Mouse (Mus musculus) thymus, postnatal 4 days (tissue): ENCODE results near the gene Rapgef6.
A peak's percentile ranks its signal among the peaks of the same experiment; 100 is the strongest.

Experiments
- DNase-seq: peaks from one replicate; pipeline ENCODE4 v3.0.0; 2021

Rapgef6 gene

DNA sequence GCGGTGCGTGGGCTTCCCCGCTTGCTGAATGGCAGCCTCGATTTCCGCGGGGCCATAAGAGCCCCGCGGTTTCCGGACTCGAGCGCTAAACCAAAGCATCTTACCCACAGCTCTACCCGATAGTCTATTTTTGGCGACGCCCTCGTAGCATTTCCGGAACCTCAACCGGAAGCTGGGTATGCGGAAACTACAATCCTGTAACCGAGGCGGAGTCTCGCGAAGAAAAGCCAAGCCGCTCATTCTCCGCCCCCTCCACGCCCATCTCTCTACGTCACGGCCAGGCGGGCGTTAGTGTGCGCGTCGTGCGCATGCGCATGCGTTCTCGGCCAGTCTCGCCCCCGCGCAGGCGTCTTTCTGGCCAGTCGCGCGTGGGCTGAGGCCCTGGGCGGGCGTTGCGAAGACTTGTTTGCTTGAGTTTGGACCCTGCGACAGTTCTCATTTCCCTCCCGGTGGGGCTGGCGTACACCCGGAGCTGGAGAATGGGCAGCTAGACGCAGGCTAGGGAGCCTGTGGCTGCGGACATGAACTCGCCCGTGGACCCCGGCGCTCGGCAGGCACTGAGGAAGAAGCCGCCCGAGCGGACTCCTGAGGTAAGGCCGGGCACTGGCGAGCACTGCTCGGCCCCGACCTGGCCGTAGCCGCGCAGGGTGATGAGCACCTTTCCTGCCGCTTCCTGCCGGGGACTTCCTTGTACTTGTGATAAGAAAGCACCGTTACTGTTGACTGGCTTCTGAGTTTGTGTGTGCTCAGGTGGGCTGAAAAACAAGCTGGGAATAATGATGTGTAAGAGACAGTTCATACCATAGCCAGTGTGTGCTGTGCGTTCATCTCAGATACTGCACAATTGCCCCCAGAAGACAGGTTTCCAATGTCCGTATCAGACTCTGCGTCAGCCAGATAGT is at the start of gene Rapgef6:
Rapgef6 (plus strand) TSS at position 319 of the 902 bp plus-strand sequence.
- DNase-seq = peak; percentile 99

DNA sequence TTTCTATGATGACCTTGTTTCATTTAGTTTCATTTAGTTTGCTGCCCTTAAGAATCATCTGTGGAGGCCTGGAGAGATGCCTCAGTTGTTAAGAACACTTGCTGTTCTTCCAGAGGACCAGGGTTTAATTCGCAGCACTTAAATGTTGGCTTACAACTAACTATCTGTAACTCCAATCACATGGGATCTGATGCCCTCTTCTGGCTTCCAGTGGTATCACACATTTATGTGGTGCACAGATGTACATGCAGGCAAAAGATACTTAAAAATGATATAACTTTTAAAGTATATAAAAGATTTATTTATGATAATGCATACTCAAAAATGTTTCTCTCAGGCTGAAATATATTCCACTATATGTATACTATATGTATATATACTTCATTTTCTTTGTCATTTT is 44.2 kb upstream of the Rapgef6 start:
- DNase-seq = peak; percentile 41

GRCm38 (mm10) chr11:54486041-54486440 is 36.6 kb upstream of the Rapgef6 start:
- DNase-seq = no peak

GRCm38 (mm10) chr11:54491946-54492558 is 30.6 kb upstream of the Rapgef6 start:
- no peak for DNase-seq

- DNase-seq = peak; percentile 22
Measured at GRCm38 (mm10) chr11:54492559-54492958, 30.1 kb upstream of the Rapgef6 start.

- DNase-seq = no peak
Measured at GRCm38 (mm10) chr11:54499838-54500237, 22.8 kb upstream of the Rapgef6 start.

DNA sequence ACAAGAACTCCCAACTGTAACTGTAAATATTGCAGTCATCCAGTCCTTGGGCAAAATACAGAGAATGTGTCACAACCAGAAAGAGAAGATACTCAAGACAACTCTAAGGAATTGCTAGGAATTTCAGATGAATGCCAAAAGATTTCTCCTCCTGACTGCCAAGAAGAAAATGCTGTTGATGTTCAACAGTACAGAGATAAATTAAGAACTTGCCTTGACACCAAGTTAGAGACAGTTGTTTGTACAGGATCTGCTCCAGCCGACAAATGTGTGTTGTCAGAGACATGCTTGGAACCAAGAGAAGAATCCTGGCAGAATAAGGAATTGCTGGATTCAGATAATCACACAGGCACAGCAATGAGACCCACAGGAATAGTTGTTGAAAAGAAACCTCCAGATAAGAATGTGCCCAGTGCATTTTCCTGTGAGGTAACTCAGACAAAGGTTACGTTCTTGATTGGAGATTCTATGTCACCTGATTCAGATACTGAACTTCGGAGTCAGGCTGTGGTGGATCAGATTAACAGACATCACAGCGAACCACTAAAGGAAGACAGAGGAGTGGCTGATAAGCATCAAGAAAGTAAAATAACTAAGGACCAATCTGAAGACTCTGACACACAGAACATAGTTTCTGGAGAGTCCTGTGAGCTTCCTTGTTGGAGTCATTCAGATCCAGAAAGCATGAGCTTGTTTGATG is 20.0 kb upstream of the Rapgef6 start:
- DNase-seq = no peak

GRCm38 (mm10) chr11:54513584-54513983 is 9.1 kb upstream of the Rapgef6 start:
- DNase-seq = no peak

DNA sequence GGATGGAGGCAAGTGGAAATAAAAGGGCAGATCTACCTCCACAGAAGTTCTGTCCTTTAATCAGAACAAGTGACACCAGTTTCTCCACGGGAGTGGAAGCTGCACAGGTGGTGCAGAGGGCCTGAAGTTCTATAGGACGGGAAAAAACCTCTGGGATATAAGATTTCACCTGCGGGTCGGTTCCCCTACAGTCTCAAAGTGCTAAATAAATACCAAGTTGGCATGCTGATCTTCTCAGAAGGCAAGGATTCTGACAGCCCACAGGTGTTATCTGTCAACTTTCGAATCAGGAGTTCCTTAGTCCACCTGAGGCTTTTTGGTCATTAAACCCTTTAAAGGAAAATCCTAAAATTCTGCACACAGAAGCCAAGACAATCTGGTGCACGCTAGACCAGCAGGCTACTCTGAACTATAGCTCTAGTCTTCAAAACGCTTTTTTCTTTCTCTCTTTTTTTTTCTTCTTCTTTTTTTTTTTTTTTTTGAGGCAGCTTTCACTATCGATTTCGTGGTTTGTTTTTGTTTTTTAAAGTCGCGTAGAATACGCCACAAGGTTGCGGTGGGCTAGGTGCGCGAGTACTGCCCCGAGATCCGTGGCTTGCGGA is 619 bp upstream of the Rapgef6 start:
- peak; percentile 15 for DNase-seq

DNA sequence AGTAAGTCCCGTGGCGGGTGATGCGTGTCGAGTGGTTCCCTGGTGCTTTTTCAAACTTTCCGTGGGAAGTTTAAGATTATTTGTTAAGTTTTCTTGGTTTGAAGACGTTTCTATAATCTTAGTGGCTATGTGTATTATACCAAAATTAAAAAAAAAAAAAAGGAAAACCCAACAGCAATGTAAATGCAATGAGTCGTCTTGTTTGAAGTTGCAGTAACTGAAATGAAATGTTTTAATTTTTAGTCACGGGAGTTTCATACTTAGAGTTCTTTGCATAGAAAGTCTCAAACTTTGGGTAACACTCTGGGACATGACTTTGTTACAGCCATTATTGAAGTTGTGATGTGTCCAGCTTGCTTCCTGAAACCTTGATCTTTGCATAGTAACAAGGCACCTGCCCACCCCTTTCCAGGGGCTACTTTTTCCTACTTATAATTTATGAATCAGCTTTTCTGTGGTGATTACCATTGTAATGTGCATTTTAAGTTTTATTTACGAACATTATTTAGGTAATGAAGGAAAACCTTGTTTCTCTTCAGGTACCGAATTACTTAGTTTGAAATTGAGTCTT is 869 bp downstream of the Rapgef6 start:
- no peak for DNase-seq

- DNase-seq = no peak
Measured at GRCm38 (mm10) chr11:54528002-54528401, 5.4 kb downstream of the Rapgef6 start.

DNA sequence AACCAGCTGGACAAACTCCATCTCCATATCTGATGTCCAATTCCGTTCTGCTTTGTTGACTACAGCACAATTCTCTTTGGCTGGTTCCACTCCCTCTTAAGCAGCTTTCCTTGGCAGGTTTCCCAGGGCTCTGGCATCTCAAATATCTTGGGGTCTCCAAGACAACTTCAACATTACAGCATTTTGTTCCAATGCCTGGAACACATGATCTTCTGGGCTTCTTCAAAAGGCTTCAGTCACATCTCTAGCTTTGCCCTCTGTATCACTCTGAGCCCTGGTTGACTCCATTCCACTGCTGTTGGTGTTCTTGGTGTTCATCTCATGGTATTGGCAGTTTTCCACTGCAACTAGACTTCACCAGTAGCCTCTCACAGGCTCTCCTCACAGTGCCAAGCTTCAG is 7.7 kb downstream of the Rapgef6 start:
- DNase-seq = no peak

- no peak for DNase-seq
Measured at GRCm38 (mm10) chr11:54530916-54531315, 8.3 kb downstream of the Rapgef6 start.

- no peak for DNase-seq
Measured at GRCm38 (mm10) chr11:54533834-54534233, 11.2 kb downstream of the Rapgef6 start.

- peak; percentile 89 for DNase-seq
Measured at GRCm38 (mm10) chr11:54534871-54535270, 12.2 kb downstream of the Rapgef6 start.

DNA sequence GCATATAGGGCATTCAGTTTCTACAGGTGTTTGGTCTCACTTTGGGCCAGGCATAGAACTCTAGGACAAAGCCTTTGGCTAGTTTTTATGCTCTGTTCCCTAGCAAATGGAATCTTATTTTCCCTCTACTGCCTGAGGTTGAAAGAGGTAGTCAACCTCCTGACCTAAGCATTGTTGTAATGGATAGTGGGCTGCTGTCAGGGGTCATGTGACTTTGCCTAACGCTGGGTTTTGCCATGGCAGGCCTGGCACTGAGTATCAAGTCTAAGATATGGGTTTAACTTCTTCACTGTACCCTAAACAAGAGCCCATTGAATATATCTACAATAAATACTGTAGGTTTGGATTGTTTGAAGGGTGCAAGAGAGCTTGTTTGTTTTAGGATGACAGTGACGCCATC is 16.4 kb downstream of the Rapgef6 start:
- DNase-seq = no peak

DNA sequence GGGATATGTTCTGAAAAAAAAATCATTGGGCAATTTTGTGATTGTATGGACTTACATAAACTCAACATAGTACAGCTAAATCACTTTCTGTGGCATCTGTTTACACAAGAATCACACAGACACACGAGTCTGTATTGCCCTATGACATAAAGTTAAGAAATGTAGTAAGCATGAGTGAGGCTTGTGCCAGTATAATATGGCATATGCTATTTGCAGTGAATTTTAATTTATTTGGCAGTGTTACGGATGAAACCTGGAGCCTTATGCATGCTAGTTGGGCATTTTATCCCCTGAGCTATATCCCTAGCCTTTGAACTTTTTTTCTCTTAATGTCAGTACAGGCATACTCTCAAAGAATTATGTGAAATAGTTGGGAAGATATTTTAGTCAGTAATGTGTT is 16.8 kb downstream of the Rapgef6 start:
- no peak for DNase-seq

- no peak for DNase-seq
Measured at GRCm38 (mm10) chr11:54540328-54540727, 17.7 kb downstream of the Rapgef6 start.

DNA sequence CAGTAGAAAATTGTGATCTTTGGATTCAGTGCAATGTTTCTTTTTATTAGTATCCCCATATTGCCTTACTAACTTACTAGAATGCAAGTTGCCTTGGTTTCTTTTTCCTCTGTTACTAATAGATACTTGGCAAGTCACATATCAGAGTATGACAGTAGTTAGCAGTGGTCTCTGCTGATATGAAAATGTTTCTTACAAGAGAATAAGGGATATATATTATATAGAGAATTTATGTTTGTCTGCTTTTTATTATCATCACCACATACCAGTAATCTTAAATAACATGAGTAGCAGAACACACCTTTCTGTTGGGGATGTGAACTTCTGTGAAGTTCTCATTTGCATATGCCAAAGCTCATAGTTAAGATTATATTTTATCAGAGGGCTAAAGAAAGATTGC is 19.8 kb downstream of the Rapgef6 start:
- no peak for DNase-seq

DNA sequence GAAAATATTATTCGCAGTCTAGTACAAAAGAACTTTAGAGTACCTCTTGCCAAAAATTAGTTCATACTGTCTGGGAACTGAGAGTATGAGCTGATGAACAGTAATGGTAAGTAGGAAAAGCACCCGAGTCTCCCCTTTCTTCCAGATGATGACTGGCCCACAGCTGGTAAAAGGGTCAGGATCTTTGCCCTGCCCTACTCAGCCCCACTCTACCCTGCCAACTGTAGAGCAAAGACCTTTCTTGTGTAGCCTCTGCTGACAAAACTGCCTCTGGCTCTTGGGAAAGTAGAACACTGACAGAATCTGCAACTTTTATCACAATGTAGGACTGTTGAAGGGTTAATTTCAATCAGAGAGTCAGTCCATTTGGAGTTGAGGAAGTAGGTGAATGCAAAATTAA is 32.3 kb downstream of the Rapgef6 start:
- no peak for DNase-seq

- peak; percentile 52 for DNase-seq
Measured at GRCm38 (mm10) chr11:54562761-54563160, 40.1 kb downstream of the Rapgef6 start.

DNA sequence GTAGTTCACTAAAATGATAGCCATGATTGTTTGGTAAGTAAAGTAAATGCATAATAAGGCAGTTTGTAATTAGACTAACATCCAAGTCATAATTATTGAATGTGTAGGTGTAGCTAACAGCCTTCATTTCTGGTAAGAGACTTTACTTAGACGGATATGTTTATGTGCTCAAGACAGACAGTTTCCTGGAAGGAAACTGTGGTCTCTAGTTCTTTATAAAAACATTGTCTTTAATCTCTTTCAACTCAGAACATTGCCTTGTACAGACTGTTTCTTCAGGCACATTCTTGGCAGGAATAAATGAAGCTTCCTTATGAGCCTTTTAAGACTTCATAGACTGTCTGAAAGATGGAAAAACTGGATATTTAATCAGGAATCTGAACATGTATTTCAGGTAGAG is 45.3 kb downstream of the Rapgef6 start:
- no peak for DNase-seq

DNA sequence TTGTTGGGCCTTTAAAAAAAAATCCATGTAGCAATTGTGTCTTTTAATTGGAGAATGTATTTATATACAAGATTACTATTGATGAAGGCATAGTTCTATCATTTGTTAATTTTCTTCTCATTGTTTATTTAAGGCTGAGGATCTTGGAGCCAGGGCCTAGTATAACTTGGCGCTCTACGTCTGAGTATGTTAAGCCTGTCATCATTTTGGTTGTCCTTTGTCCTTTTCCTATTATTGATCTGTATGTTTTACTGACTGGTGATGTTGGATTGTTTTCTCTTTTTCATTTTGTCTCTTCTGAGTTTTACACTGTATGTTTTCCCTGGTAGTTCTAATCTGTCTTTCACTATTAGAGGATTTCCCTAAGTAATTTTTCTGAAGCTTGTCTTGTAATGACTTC is 52.1 kb downstream of the Rapgef6 start:
- DNase-seq = no peak
